13 mouse cellular contexts compared by ENCODE assay signal in genomic region chr8:11834691-11835090, GRCm38 (mm10).
"Had no signal": no experiment of that assay in that cellular context is flagged by ENCODE, and none has a peak within 500 bp of the region (broad histone marks: within the 10 kb centered on the region; RNA-seq: fewer than 3 reads in every experiment).

No protein-coding gene starts in this region.

- ATAC-seq: midbrain, embryonic 13.5 days; midbrain, embryonic 15.5 days had no signal

- DNase-seq: lung, adult 18-20 months; lung, embryonic 14.5 days; lung, postnatal 10 days; lung, postnatal 4 days; retina, postnatal 1 day; right cerebral cortex, postnatal 25 days; right cerebral cortex, postnatal 4 days; spleen, adult 18-20 months; thymus, adult 18-20 months; thymus, postnatal 14 days; thymus, postnatal 36 days had no signal
